Mouse (Mus musculus) inflammation-experienced regulatory T-cells, adult 16 weeks (primary cell): ENCODE results near the gene Cntn3. TPM values are rescaled to one million over a fixed set of nuclear protein-coding genes. Genes with fewer than 3 reads are reported as not detected.

Experiments
- polyA plus RNA-seq: library from polyadenylated mRNA; unstranded; fragments of 100-300 nt; shearing (Covaris generic); gene quantifications from one replicate; pipeline ENCODE4 v1.2.1, GENCODE M21; 2017

Cntn3 gene
- polyA plus RNA-seq: not detected

GRCm38 (mm10) chr6:102573001-102573400 is at the start of gene Cntn3:
Gene Cntn3, minus strand, starts transcription at chr6:102573101.

